Comparison of ENCODE assay signal across 11 mouse cellular contexts in the genomic region with DNA sequence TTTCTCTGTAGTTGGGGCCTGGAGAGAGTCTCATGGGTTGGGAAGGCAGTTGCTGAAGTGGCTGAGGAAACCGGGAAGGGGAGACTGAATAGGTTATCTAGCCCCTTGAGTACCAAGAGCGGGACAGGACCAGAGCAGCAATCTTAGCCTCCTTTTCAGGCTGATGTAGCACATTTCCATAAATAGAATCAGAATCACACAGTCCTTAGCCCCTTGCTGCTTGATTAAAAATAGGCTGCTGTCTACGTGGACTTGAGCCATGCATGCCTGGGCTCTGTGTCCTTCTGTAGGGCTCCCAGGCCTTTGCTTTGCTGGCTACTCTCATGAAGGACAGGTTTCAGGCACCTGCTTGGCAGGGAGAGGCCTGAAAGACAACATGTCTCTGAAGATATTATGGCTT. TPM values are rescaled to one million over a fixed set of nuclear protein-coding genes. Genes with fewer than 3 reads are reported as not detected.
DNase-seq lines count a peak whose midpoint lies in the region; ATAC-seq lines count a peak whose summit lies in the region.
"Had no signal": no experiment of that assay in that cellular context is flagged by ENCODE, and none has a peak within 500 bp of the region (broad histone marks: within the 10 kb centered on the region; RNA-seq: fewer than 3 reads in every experiment).

No protein-coding gene starts in this region.

- 57% methylated on average over 3 of the region's 3 CpGs for WGBS in hindbrain, embryonic 10.5 days
- 47% methylated on average over 3 of the region's 3 CpGs for WGBS in hindbrain, embryonic 16.5 days
- 9% methylated on average over 3 of the region's 3 CpGs for WGBS in heart, embryonic 14.5 days
- 23% methylated on average over 3 of the region's 3 CpGs for WGBS in midbrain, embryonic 13.5 days

- H3K4me1 ChIP-seq in hindbrain, embryonic 10.5 days (replicated peaks): peaks cover 41% of the 10 kb centered on the region
- H3K4me1 ChIP-seq in hindbrain, embryonic 16.5 days (ENCODE audit: control insufficient read depth, insufficient read depth, low read depth, low read length): peaks cover 16% of the 10 kb centered on the region
- H3K4me1 ChIP-seq in heart, embryonic 14.5 days (ENCODE audit: control insufficient read depth in 2 of 2, insufficient read depth in 2 of 2, low read length in 2 of 2): peaks cover 17 to 22% of the 10 kb centered on the region in 2 experiments
- H3K4me1 ChIP-seq in midbrain, embryonic 13.5 days (replicated peaks): peaks cover 47% of the 10 kb centered on the region
- H3K4me1 ChIP-seq: liver, embryonic 13.5 days had no signal

- no peaks in the 10 kb centered on the region for H3K27me3 ChIP-seq in hindbrain, embryonic 10.5 days (ENCODE audit: insufficient read depth, poor library complexity, severe bottlenecking)
- no peaks in the 10 kb centered on the region for H3K27me3 ChIP-seq in hindbrain, embryonic 16.5 days (replicated peaks; ENCODE audit: control insufficient read depth, insufficient read depth, low read length)
- H3K27me3 ChIP-seq in heart, embryonic 14.5 days (ENCODE audit: control insufficient read depth, insufficient read depth, low read length): no peaks in the 10 kb centered on the region
- no peaks in the 10 kb centered on the region for H3K27me3 ChIP-seq in midbrain, embryonic 13.5 days
- H3K27me3 ChIP-seq: liver, embryonic 13.5 days; neural tube, embryonic 15.5 days had no signal

- H3K4me2 ChIP-seq in hindbrain, embryonic 16.5 days (ENCODE audit: low read length): no peak overlapping the region
- H3K4me2 ChIP-seq in heart, embryonic 14.5 days (ENCODE audit: low read length): no peak overlapping the region
- H3K4me2 ChIP-seq in midbrain, embryonic 13.5 days (replicated peaks): no peak overlapping the region
- H3K4me2 ChIP-seq: liver, embryonic 13.5 days; neural tube, embryonic 15.5 days had no signal

- peak overlapping the region; percentile 71 for H3K27ac ChIP-seq in hindbrain, embryonic 10.5 days
- no peak overlapping the region for H3K27ac ChIP-seq in hindbrain, embryonic 16.5 days (ENCODE audit: low read depth, low read length)
- peak overlapping the region; percentile 91 to 94 for H3K27ac ChIP-seq in heart, embryonic 14.5 days (replicated peaks in 1 of 2; ENCODE audit: control insufficient read depth in 1 of 2, insufficient read depth in 1 of 2, low read depth in 2 of 2, low read length in 2 of 2)
- H3K27ac ChIP-seq in midbrain, embryonic 13.5 days: peak overlapping the region; percentile 66
- H3K27ac ChIP-seq: liver, embryonic 13.5 days; neural tube, embryonic 15.5 days had no signal

- H3K4me3 ChIP-seq in hindbrain, embryonic 10.5 days: no peak overlapping the region
- H3K4me3 ChIP-seq in hindbrain, embryonic 16.5 days (ENCODE audit: low read length): no peak overlapping the region
- H3K4me3 ChIP-seq in heart, embryonic 14.5 days (ENCODE audit: control insufficient read depth in 1 of 2, insufficient read depth in 1 of 2, low read depth in 1 of 2, low read length in 2 of 2): no peak overlapping the region
- no peak overlapping the region for H3K4me3 ChIP-seq in midbrain, embryonic 13.5 days (replicated peaks)
- H3K4me3 ChIP-seq: liver, embryonic 13.5 days; neural tube, embryonic 15.5 days had no signal

- H3K36me3 ChIP-seq in hindbrain, embryonic 10.5 days: no peaks in the 10 kb centered on the region
- H3K36me3 ChIP-seq in hindbrain, embryonic 16.5 days (ENCODE audit: control insufficient read depth, insufficient read depth, low read length): no peaks in the 10 kb centered on the region
- no peaks in the 10 kb centered on the region for H3K36me3 ChIP-seq in heart, embryonic 14.5 days (ENCODE audit: control insufficient read depth, insufficient read depth, low read length)
- no peaks in the 10 kb centered on the region for H3K36me3 ChIP-seq in midbrain, embryonic 13.5 days
- H3K36me3 ChIP-seq: liver, embryonic 13.5 days; neural tube, embryonic 15.5 days had no signal

- ATAC-seq in hindbrain, embryonic 16.5 days: no peak
- peak; percentile 90 for ATAC-seq in heart, embryonic 14.5 days (ENCODE audit: insufficient number of reproducible peaks, insufficient read depth, low FRiP score, low read depth)
- ATAC-seq in midbrain, embryonic 13.5 days: no peak

- H3K9ac ChIP-seq in hindbrain, embryonic 16.5 days (ENCODE audit: low read depth, low read length): no peak overlapping the region
- no peak overlapping the region for H3K9ac ChIP-seq in heart, embryonic 14.5 days (ENCODE audit: low read length)
- no peak overlapping the region for H3K9ac ChIP-seq in midbrain, embryonic 13.5 days (replicated peaks)
- H3K9ac ChIP-seq: liver, embryonic 13.5 days; neural tube, embryonic 15.5 days had no signal

- DNase-seq in hindbrain, embryonic 10.5 days (ENCODE audit: low spot score): no peak
- peak; percentile 58 for DNase-seq in gastrocnemius, postnatal 25 days
- DNase-seq in urinary bladder, postnatal 36 days (ENCODE audit: low spot score in 2 of 2): no peak
- DNase-seq in right cerebral cortex, adult 2 months (ENCODE audit: low spot score in 2 of 2): no peak
- no peak for DNase-seq in frontal cortex, postnatal 36 days (ENCODE audit: low spot score in 2 of 2)
- DNase-seq: kidney, adult 8-10 months; liver, embryonic 13.5 days had no signal

- H3K9me3 ChIP-seq in hindbrain, embryonic 10.5 days: no peaks in the 10 kb centered on the region
- H3K9me3 ChIP-seq in hindbrain, embryonic 16.5 days (ENCODE audit: control insufficient read depth, low read length): no peaks in the 10 kb centered on the region
- no peaks in the 10 kb centered on the region for H3K9me3 ChIP-seq in heart, embryonic 14.5 days (ENCODE audit: control insufficient read depth, low read length)
- no peaks in the 10 kb centered on the region for H3K9me3 ChIP-seq in midbrain, embryonic 13.5 days
- H3K9me3 ChIP-seq: liver, embryonic 13.5 days; neural tube, embryonic 15.5 days had no signal

RNA-seq across cellular contexts. Expression of gene Pbx1, which starts 44.8 kb away (rescaled TPM):
- polyA plus RNA-seq in hindbrain, embryonic 10.5 days (2016; fragmentation: Nextera tagmentation; extraction: Ambion mirVana): 34.4 and 35.4 TPM in 2 replicates
- 36.0 and 38.9 TPM in 2 replicates for polyA plus RNA-seq in hindbrain, embryonic 16.5 days (2015; fragmentation: Nextera tagmentation; extraction: Ambion mirVana)
- 10 to 100 TPM; 19.3 to 19.9 TPM for total RNA-seq in gastrocnemius, postnatal 25 days (2021)
- polyA plus RNA-seq in heart, embryonic 14.5 days (2014; fragmentation: Nextera tagmentation; extraction: Ambion mirVana): 27.3 and 30.7 TPM in 2 replicates
- 84.9 and 91.4 TPM in 2 replicates for polyA plus RNA-seq in midbrain, embryonic 13.5 days (2015; fragmentation: Nextera tagmentation; extraction: Ambion mirVana)
